ENCODE assay signal across 13 mouse cellular contexts in genomic region chr3:150820039-150820438, GRCm38 (mm10).
DNase-seq lines count a peak whose midpoint lies in the region; ATAC-seq and TF ChIP-seq lines count a peak whose summit lies in the region.
"Had no signal": no experiment of that assay in that cellular context is flagged by ENCODE, and none has a peak within 500 bp of the region (broad histone marks: within the 10 kb centered on the region; RNA-seq: fewer than 3 reads in every experiment).

No protein-coding gene starts in this region.

- no peaks in the 10 kb centered on the region for H3K4me1 ChIP-seq in midbrain, postnatal 0 days (ENCODE audit: insufficient read depth, low read length)
- H3K4me1 ChIP-seq in midbrain, embryonic 16.5 days (ENCODE audit: control insufficient read depth, insufficient read depth, low read length), result no peaks in the 10 kb centered on the region
- H3K4me1 ChIP-seq: embryonic facial prominence, embryonic 12.5 days; hindbrain, embryonic 15.5 days; liver, embryonic 13.5 days had no signal

- H3K4me3 ChIP-seq in midbrain, postnatal 0 days (ENCODE audit: low read depth, low read length), result no peak overlapping the region
- H3K4me3 ChIP-seq in midbrain, embryonic 16.5 days (ENCODE audit: low read depth, low read length), result no peak overlapping the region
- H3K4me3 ChIP-seq: embryonic facial prominence, embryonic 12.5 days; hindbrain, embryonic 15.5 days; liver, embryonic 13.5 days had no signal

- H3K36me3 ChIP-seq in midbrain, postnatal 0 days (ENCODE audit: insufficient read depth, low read length), result no peaks in the 10 kb centered on the region
- H3K36me3 ChIP-seq in midbrain, embryonic 16.5 days (ENCODE audit: control insufficient read depth, insufficient read depth, low read length), result no peaks in the 10 kb centered on the region
- H3K36me3 ChIP-seq: embryonic facial prominence, embryonic 12.5 days; hindbrain, embryonic 15.5 days; liver, embryonic 13.5 days had no signal

- H3K9ac ChIP-seq in midbrain, postnatal 0 days (replicated peaks; ENCODE audit: low read length, poor library complexity, severe bottlenecking), result no peak overlapping the region
- no peak overlapping the region for H3K9ac ChIP-seq in midbrain, embryonic 16.5 days (ENCODE audit: low read depth, low read length)
- H3K9ac ChIP-seq: embryonic facial prominence, embryonic 12.5 days; hindbrain, embryonic 15.5 days; liver, embryonic 13.5 days had no signal

- WGBS in midbrain, postnatal 0 days, result 83% methylated on average over 5 of the region's 5 CpGs
- WGBS in midbrain, embryonic 16.5 days, result 79% methylated on average over 5 of the region's 5 CpGs

- H3K27ac ChIP-seq in midbrain, postnatal 0 days (ENCODE audit: low read depth, low read length), result no peak overlapping the region
- no peak overlapping the region for H3K27ac ChIP-seq in midbrain, embryonic 16.5 days (ENCODE audit: low read length)
- H3K27ac ChIP-seq: embryonic facial prominence, embryonic 12.5 days; hindbrain, embryonic 15.5 days; liver, embryonic 13.5 days had no signal

- no peak for TF ChIP-seq CTCF in midbrain, postnatal 0 days (IDR thresholded peaks at IDR 0.05)

- no peaks in the 10 kb centered on the region for H3K27me3 ChIP-seq in midbrain, postnatal 0 days (ENCODE audit: insufficient read depth, low read length)
- no peaks in the 10 kb centered on the region for H3K27me3 ChIP-seq in midbrain, embryonic 16.5 days (ENCODE audit: control insufficient read depth, insufficient read depth, low read depth, low read length)
- H3K27me3 ChIP-seq: embryonic facial prominence, embryonic 12.5 days; hindbrain, embryonic 15.5 days; liver, embryonic 13.5 days had no signal

- H3K4me2 ChIP-seq in midbrain, postnatal 0 days (ENCODE audit: low read depth, low read length, poor library complexity, severe bottlenecking), result no peak overlapping the region
- H3K4me2 ChIP-seq in midbrain, embryonic 16.5 days (ENCODE audit: low read length), result no peak overlapping the region
- H3K4me2 ChIP-seq: embryonic facial prominence, embryonic 12.5 days; hindbrain, embryonic 15.5 days; liver, embryonic 13.5 days had no signal

- no peak for DNase-seq in cerebellum, adult 11 months
- DNase-seq in midbrain, postnatal 0 days (ENCODE audit: low spot score), result peak; percentile 44
- peak; percentile 79 for DNase-seq in layer of hippocampus, adult 9-11 months
- DNase-seq in telencephalon, adult 2 months (ENCODE audit: low read depth, low spot score), result peak; percentile 32
- no peak for DNase-seq in gastrocnemius, adult 18-20 months (ENCODE audit: low spot score)
- DNase-seq in urinary bladder, postnatal 4 days (ENCODE audit: low spot score in 2 of 2), result no peak
- DNase-seq: adrenal gland, postnatal 36 days; kidney, postnatal 14 days; liver, embryonic 13.5 days had no signal

- H3K9me3 ChIP-seq in midbrain, postnatal 0 days (ENCODE audit: low read length), result no peaks in the 10 kb centered on the region
- no peaks in the 10 kb centered on the region for H3K9me3 ChIP-seq in midbrain, embryonic 16.5 days (replicated peaks; ENCODE audit: control insufficient read depth, low read length, poor library complexity, severe bottlenecking)
- H3K9me3 ChIP-seq: embryonic facial prominence, embryonic 12.5 days; hindbrain, embryonic 15.5 days; liver, embryonic 13.5 days had no signal

- peak; percentile 72 for ATAC-seq in cerebellum, adult (ENCODE audit: insufficient number of reproducible peaks, low FRiP score, low TSS enrichment)
- ATAC-seq in midbrain, postnatal 0 days (ENCODE audit: low FRiP score), result no peak
- no peak for ATAC-seq in midbrain, embryonic 16.5 days

Comparison
In these comparisons a context has a peak if more than half of its experiments do, and no peak if none do; other contexts are left out.
1. DNase-seq: peak in midbrain, postnatal 0 days (single experiment), layer of hippocampus, adult 9-11 months (single experiment) and telencephalon, adult 2 months (single experiment); none in cerebellum, adult 11 months (single experiment), gastrocnemius, adult 18-20 months (single experiment) and urinary bladder, postnatal 4 days (0 of 2).